Mouse (Mus musculus): ENCODE results near the gene Tmem233.

GRCm38 (mm10) chr5:115991717-115992116 is 91.3 kb downstream of the Tmem233 start:
- TF ChIP-seq CTCF (conservative IDR thresholded peaks at IDR 0.05; ENCODE audit: low read length) (no peak), POU5F1 (IDR thresholded peaks at IDR 0.05; ENCODE audit: borderline replicate concordance, low read length) (no peak)
